Comparison of ENCODE assay signal across 8 mouse cellular contexts in genomic region chr12:103425729-103426470, GRCm38 (mm10). TPM values are rescaled to one million over a fixed set of nuclear protein-coding genes. Genes with fewer than 3 reads are reported as not detected.
DNase-seq lines count a peak whose midpoint lies in the region; ATAC-seq and TF ChIP-seq lines count a peak whose summit lies in the region.

Gene Ddx24, minus strand, starts transcription at chr12:103425830.

- peak; percentile 84 for TF ChIP-seq EP300 in lung, postnatal 0 days (IDR thresholded peaks at IDR 0.05)

- ATAC-seq in frontal cortex, adult (ENCODE audit: low TSS enrichment): peak; percentile 99
- peak; percentile 100 for ATAC-seq in lung, postnatal 0 days

- H3K9ac ChIP-seq in lung, postnatal 0 days (replicated peaks; ENCODE audit: low read depth): peak within 1 kb of the TSS; percentile 95

- no peaks in the 10 kb centered on the region for H3K27me3 ChIP-seq in hindbrain, embryonic 10.5 days (ENCODE audit: insufficient read depth, poor library complexity, severe bottlenecking)
- H3K27me3 ChIP-seq in lung, postnatal 0 days (replicated peaks; ENCODE audit: insufficient read depth, low read length): no peaks in the 10 kb centered on the region

- peak within 1 kb of the TSS; percentile 74 for H3K4me2 ChIP-seq in lung, postnatal 0 days (replicated peaks; ENCODE audit: low read depth, low read length)

- peak within 1 kb of the TSS; percentile 96 for H3K4me3 ChIP-seq in hindbrain, embryonic 10.5 days
- H3K4me3 ChIP-seq in lung, postnatal 0 days (ENCODE audit: low read depth, low read length): peak within 1 kb of the TSS; percentile 90

- 1% methylated on average over 33 of the region's 33 CpGs for WGBS in hindbrain, embryonic 10.5 days
- WGBS in lung, postnatal 0 days: under 1% methylated on average over 33 of the region's 33 CpGs

- H3K27ac ChIP-seq in hindbrain, embryonic 10.5 days: peak within 1 kb of the TSS; percentile 91
- H3K27ac ChIP-seq in lung, postnatal 0 days (ENCODE audit: low read length): peak within 1 kb of the TSS; percentile 71; the same call in 1 of the 2 replicates

- H3K4me1 ChIP-seq in hindbrain, embryonic 10.5 days (replicated peaks): peaks cover 35% of the 10 kb centered on the region
- peaks cover 18% of the 10 kb centered on the region; the same call in 1 of the 2 replicates for H3K4me1 ChIP-seq in lung, postnatal 0 days (ENCODE audit: insufficient read depth, low read depth, low read length)

- TF ChIP-seq CTCF in lung, postnatal 0 days (IDR thresholded peaks at IDR 0.05): peak; percentile 92

- H3K36me3 ChIP-seq in hindbrain, embryonic 10.5 days: peaks cover 30% of the 10 kb centered on the region
- H3K36me3 ChIP-seq in lung, postnatal 0 days (ENCODE audit: insufficient read depth, low read length): no peaks in the 10 kb centered on the region; the same call in 1 of the 2 replicates

- H3K9me3 ChIP-seq in hindbrain, embryonic 10.5 days: no peaks in the 10 kb centered on the region
- H3K9me3 ChIP-seq in lung, postnatal 0 days (ENCODE audit: low read length): no peaks in the 10 kb centered on the region

- peak; percentile 96 for DNase-seq in MN1 (ENCODE audit: low spot score)
- DNase-seq in cerebellum, adult 9-10 months: peak; percentile 99
- DNase-seq in hindbrain, embryonic 10.5 days (ENCODE audit: low spot score): peak; percentile 99
- peak; percentile 99 for DNase-seq in layer of hippocampus, adult 9-11 months
- peak; percentile 100 for DNase-seq in lung, postnatal 0 days (ENCODE audit: low spot score)
- peak; percentile 95 for DNase-seq in ovary, postnatal 14 days (ENCODE audit: low spot score)
- DNase-seq in thymus, postnatal 14 days: peak; percentile 98

RNA-seq across cellular contexts. Expression of gene Ddx24, which starts in this region (rescaled TPM):
- 92.6 and 94.6 TPM in 2 replicates for polyA plus RNA-seq in hindbrain, embryonic 10.5 days (2016; fragmentation: Nextera tagmentation; extraction: Ambion mirVana)
- polyA plus RNA-seq in lung, postnatal 0 days (2015; fragmentation: Nextera tagmentation; extraction: Ambion mirVana): 87.2 and 92.0 TPM in 2 replicates

Comparison
In these comparisons a context has a peak if more than half of its experiments do, and no peak if none do; other contexts are left out.
1. Peak in every context shown above with its lines: DNase-seq, ATAC-seq, H3K4me3 ChIP-seq and H3K27ac ChIP-seq.